Mouse (Mus musculus): ENCODE data around the gene Sdad1. TPM values are rescaled to one million over a fixed set of nuclear protein-coding genes. Genes with fewer than 3 reads are reported as not detected.

Sdad1 gene
- polyA plus RNA-seq, 1 experiment from 2014 or later = 49.1 TPM

DNA sequence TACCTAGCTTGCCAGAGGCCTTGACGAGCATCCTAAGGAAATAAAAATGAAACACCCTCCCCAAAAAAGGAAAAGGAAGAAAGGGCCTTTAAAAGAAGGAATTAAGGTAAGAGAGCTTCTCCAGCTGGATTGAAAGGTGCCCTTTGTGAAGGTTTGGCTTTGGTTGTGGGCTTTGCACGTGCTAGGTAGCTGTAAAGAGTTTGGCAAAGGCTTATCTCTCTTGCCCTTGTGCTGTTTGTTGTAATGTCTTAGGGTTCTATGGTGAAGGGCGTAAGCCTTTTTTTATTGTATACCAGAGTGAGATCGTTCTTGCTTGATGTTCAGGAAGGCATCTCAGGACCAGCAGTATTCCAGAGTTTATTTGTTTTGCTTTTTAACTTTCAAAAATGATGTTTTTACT lies 30.3 kb upstream of the Sdad1 start:
- Histone ChIP-seq H3K4me1 (replicated peaks; ENCODE audit: control insufficient read depth, insufficient read depth, low read length) (no peaks in the 10 kb centered on the region), H3K36me3 (ENCODE audit: control insufficient read depth, insufficient read depth, low read length) (no peaks in the 10 kb centered on the region), H3K9me3 (ENCODE audit: control insufficient read depth, low read length) (no peaks in the 10 kb centered on the region), H3K9ac (ENCODE audit: low read depth, low read length) (no peak overlapping the region), H3K4me2 (replicated peaks; ENCODE audit: low read depth, low read length) (no peak overlapping the region), H3K4me3 (ENCODE audit: low read depth, low read length) (no peak overlapping the region), H3K27ac (ENCODE audit: low read depth, low read length) (no peak overlapping the region), H3K27me3 (ENCODE audit: control insufficient read depth, insufficient read depth, low read length) (no peaks in the 10 kb centered on the region)
- ATAC-seq (ENCODE audit: low FRiP score) (no peak), DNase-seq (ENCODE audit: low spot score) (no peak)
- 77% methylated on average over 4 of the region's 4 CpGs for WGBS

DNA sequence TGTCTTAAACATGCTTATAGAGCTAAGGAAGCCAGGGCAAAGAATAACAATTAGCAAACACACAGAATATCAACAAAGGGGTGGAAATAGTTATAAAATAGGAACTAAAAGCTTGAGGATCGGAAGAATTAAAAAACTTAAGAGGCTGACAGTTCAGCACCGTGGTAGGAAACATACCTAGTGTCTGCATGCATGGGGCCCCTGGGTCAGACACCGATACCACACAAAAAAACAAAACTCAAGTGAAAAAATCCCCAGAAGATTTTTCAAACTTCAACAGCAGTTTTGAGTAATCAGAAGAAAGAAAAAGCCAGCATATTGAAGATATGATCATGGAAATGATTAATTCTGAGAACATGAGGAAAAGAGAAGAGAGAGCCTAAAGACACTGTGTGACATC lies 26.5 kb upstream of the Sdad1 start:
- H3K9me3 ChIP-seq (ENCODE audit: control insufficient read depth, low read length) = no peaks in the 10 kb centered on the region
- H3K27me3 ChIP-seq (ENCODE audit: control insufficient read depth, insufficient read depth, low read length) = no peaks in the 10 kb centered on the region
- H3K36me3 ChIP-seq (ENCODE audit: control insufficient read depth, insufficient read depth, low read length) = no peaks in the 10 kb centered on the region
- H3K4me3 ChIP-seq (ENCODE audit: low read depth, low read length) = no peak overlapping the region
- DNase-seq (ENCODE audit: low spot score) (no peak), ATAC-seq (ENCODE audit: low FRiP score) (no peak)
- WGBS = 86% methylated on average over 3 of the region's 3 CpGs
- no peaks in the 10 kb centered on the region for H3K4me1 ChIP-seq (replicated peaks; ENCODE audit: control insufficient read depth, insufficient read depth, low read length)
- no peak overlapping the region for H3K27ac ChIP-seq (ENCODE audit: low read depth, low read length)
- H3K4me2 ChIP-seq (replicated peaks; ENCODE audit: low read depth, low read length) = no peak overlapping the region
- H3K9ac ChIP-seq (ENCODE audit: low read depth, low read length) = no peak overlapping the region

DNA sequence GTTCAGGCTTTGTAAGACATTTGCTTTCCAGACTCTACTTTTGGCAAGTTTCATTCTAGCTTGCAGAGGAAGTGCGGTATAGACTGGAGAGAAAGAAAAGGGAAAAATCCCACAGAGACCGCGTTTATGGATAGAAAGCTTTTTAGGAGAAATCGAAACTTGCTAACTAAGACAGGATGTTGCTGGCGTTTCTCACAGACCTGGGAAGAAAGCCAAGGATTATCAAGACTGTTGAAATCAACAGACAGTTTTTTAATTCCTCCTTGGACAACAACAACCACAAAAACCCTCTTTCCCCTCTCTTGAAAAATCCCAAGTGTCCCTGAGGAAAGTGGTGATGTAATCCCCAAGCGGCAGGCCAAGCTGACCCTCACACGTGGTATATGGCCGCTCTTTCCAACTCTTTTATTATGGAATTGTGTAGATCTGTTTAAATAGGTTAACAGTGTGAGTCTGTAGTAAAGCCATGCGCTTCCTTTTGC lies 22.1 kb upstream of the Sdad1 start:
- Histone ChIP-seq H3K9me3 (ENCODE audit: control insufficient read depth, low read length) (no peaks in the 10 kb centered on the region), H3K4me3 (ENCODE audit: low read depth, low read length) (no peak overlapping the region), H3K36me3 (ENCODE audit: control insufficient read depth, insufficient read depth, low read length) (no peaks in the 10 kb centered on the region), H3K27ac (ENCODE audit: low read depth, low read length) (no peak overlapping the region), H3K4me1 (replicated peaks; ENCODE audit: control insufficient read depth, insufficient read depth, low read length) (no peaks in the 10 kb centered on the region), H3K27me3 (ENCODE audit: control insufficient read depth, insufficient read depth, low read length) (no peaks in the 10 kb centered on the region), H3K4me2 (replicated peaks; ENCODE audit: low read depth, low read length) (no peak overlapping the region), H3K9ac (ENCODE audit: low read depth, low read length) (no peak overlapping the region)
- DNase-seq (ENCODE audit: low spot score) = no peak
- WGBS = 84% methylated on average over 9 of the region's 9 CpGs
- no peak for ATAC-seq (ENCODE audit: low FRiP score)

DNA sequence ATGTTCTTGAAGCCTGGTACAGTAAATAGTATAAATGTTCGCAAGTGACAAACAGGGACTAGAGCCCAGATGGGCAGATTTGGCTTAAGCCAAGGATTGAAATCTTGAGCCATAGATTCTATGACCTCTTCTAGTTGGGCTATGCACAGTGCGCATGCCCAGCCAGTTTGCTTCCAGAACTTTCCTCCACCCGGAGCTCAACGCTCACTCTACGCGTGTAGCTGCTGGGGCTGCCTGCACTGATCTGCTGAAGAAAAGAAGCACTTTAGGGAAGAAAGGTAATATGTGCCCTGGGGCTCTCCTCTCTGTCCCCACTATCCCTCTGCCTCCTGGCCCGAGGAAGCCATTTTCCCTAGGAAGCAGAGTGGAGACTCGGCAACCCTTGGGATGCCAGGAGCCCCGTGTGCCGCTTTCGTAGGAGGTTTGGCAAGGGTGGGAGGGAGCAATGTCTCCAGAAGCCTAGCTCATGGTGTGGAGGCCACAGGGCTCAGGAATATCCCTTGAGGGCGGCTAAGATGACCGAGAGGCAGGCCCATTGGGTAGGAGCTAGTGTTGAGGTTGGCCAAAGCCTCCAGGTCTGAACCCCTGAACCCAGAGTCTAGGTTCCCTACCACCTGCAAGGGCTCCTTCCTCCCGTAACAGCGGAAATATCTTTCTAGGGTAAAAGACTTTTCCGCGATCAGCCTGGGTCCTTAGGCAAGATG lies 21.5 kb upstream of the Sdad1 start, which contains the start of gene Art3:
TSS of gene Art3 (plus strand) at position 193 of the 704 bp plus-strand sequence.
- no peak within 1 kb of the TSS for H3K4me3 ChIP-seq (ENCODE audit: low read depth, low read length)
- no peaks in the 10 kb centered on the region for H3K27me3 ChIP-seq (ENCODE audit: control insufficient read depth, insufficient read depth, low read length)
- WGBS = 93% methylated on average over 17 of the region's 17 CpGs
- ATAC-seq (ENCODE audit: low FRiP score) (no peak), DNase-seq (ENCODE audit: low spot score) (no peak)
- H3K9me3 ChIP-seq (ENCODE audit: control insufficient read depth, low read length) = no peaks in the 10 kb centered on the region
- no peak within 1 kb of the TSS for H3K27ac ChIP-seq (ENCODE audit: low read depth, low read length)
- H3K4me2 ChIP-seq (replicated peaks; ENCODE audit: low read depth, low read length) = no peak within 1 kb of the TSS
- H3K4me1 ChIP-seq (replicated peaks; ENCODE audit: control insufficient read depth, insufficient read depth, low read length) = no peaks in the 10 kb centered on the region
- H3K36me3 ChIP-seq (ENCODE audit: control insufficient read depth, insufficient read depth, low read length) = no peaks in the 10 kb centered on the region
- no peak within 1 kb of the TSS for H3K9ac ChIP-seq (ENCODE audit: low read depth, low read length)

DNA sequence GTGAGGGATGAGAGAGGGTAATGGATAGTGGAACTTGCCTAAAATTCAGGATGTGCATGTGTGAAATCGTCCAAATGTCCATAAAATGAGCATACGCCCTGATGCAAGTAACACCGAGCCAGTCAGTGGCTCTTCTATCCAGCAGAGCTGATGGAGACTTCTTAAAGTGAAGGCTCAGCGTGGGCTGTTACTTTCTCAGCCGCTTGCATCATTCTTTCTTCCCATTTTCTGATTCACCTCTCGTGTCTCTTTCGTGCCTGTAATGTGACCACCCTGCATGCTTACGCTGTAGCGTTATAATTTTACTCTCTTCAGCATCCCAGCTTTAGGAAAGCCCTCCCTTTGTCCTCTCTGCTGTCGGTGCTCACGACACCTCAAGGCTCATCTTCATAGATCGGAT lies 20.8 kb upstream of the Sdad1 start:
- no peak for ATAC-seq (ENCODE audit: low FRiP score)
- 88% methylated on average over 12 of the region's 12 CpGs for WGBS

DNA sequence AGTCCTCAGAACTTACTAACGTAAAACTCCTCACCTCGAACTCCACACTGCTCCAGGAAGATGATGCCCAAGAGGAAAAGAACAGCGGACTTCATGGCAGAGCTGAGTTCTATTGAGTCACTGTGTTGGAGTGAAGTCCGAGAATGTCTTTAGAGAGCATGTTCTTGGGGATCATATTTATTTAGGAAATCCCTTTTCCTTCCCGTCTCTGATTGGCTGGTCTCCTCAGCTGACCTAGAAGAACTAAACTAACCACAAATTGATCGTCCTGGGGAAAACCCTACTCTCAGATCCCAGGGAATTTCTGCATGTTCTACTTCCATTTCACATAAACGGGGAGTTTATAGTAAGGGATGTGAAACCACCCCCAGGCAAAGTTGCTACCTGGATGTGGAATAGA lies 17.6 kb upstream of the Sdad1 start, which contains the start of gene Cxcl9:
TSS of gene Cxcl9 (minus strand) at position 151 of the 400 bp plus-strand sequence.
- DNase-seq (ENCODE audit: low spot score) (no peak), ATAC-seq (ENCODE audit: low FRiP score) (no peak)
- Histone ChIP-seq H3K27me3 (ENCODE audit: control insufficient read depth, insufficient read depth, low read length) (no peaks in the 10 kb centered on the region), H3K36me3 (ENCODE audit: control insufficient read depth, insufficient read depth, low read length) (no peaks in the 10 kb centered on the region), H3K4me3 (ENCODE audit: low read depth, low read length) (no peak within 1 kb of the TSS), H3K4me2 (replicated peaks; ENCODE audit: low read depth, low read length) (no peak within 1 kb of the TSS), H3K4me1 (replicated peaks; ENCODE audit: control insufficient read depth, insufficient read depth, low read length) (no peaks in the 10 kb centered on the region), H3K9ac (ENCODE audit: low read depth, low read length) (no peak within 1 kb of the TSS), H3K9me3 (ENCODE audit: control insufficient read depth, low read length) (no peaks in the 10 kb centered on the region), H3K27ac (ENCODE audit: low read depth, low read length) (no peak within 1 kb of the TSS)
- WGBS = 88% methylated on average over 7 of the region's 7 CpGs

More for the DNA sequence above, 20.8 kb upstream of the Sdad1 start:
- Histone ChIP-seq H3K4me2 (replicated peaks; ENCODE audit: low read depth, low read length) (no peak overlapping the region), H3K9ac (ENCODE audit: low read depth, low read length) (no peak overlapping the region), H3K36me3 (ENCODE audit: control insufficient read depth, insufficient read depth, low read length) (no peaks in the 10 kb centered on the region), H3K4me3 (ENCODE audit: low read depth, low read length) (no peak overlapping the region), H3K27me3 (ENCODE audit: control insufficient read depth, insufficient read depth, low read length) (no peaks in the 10 kb centered on the region), H3K27ac (ENCODE audit: low read depth, low read length) (no peak overlapping the region), H3K9me3 (ENCODE audit: control insufficient read depth, low read length) (no peaks in the 10 kb centered on the region), H3K4me1 (replicated peaks; ENCODE audit: control insufficient read depth, insufficient read depth, low read length) (no peaks in the 10 kb centered on the region)
- no peak for DNase-seq (ENCODE audit: low spot score)

DNA sequence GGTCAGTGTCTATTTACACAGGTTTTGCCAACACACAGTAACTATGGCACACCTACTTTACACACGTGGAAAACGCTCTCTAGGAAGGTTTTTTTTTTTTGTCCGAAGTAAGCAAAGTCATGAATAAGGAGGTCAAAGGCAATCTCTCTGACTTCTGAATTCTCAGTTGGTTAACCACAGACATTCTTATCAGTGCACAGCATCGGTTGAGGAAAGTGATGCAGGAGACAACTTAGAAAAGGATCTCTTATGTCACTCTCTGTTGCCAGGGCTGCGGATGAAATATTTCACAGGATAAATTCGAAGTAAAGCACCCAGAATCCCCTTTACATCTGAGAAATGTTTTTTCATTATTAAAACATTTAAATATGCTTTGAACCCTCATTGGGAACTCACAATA lies 17.1 kb upstream of the Sdad1 start:
- H3K4me3 ChIP-seq (ENCODE audit: low read depth, low read length) = no peak overlapping the region
- H3K9ac ChIP-seq (ENCODE audit: low read depth, low read length) = no peak overlapping the region
- no peaks in the 10 kb centered on the region for H3K27me3 ChIP-seq (ENCODE audit: control insufficient read depth, insufficient read depth, low read length)
- H3K9me3 ChIP-seq (ENCODE audit: control insufficient read depth, low read length) = no peaks in the 10 kb centered on the region
- ATAC-seq (ENCODE audit: low FRiP score) = no peak
- H3K4me1 ChIP-seq (replicated peaks; ENCODE audit: control insufficient read depth, insufficient read depth, low read length) = no peaks in the 10 kb centered on the region
- H3K4me2 ChIP-seq (replicated peaks; ENCODE audit: low read depth, low read length) = no peak overlapping the region
- H3K27ac ChIP-seq (ENCODE audit: low read depth, low read length) = no peak overlapping the region
- no peaks in the 10 kb centered on the region for H3K36me3 ChIP-seq (ENCODE audit: control insufficient read depth, insufficient read depth, low read length)
- DNase-seq (ENCODE audit: low spot score) = no peak
- WGBS = 85% methylated on average over 6 of the region's 6 CpGs

DNA sequence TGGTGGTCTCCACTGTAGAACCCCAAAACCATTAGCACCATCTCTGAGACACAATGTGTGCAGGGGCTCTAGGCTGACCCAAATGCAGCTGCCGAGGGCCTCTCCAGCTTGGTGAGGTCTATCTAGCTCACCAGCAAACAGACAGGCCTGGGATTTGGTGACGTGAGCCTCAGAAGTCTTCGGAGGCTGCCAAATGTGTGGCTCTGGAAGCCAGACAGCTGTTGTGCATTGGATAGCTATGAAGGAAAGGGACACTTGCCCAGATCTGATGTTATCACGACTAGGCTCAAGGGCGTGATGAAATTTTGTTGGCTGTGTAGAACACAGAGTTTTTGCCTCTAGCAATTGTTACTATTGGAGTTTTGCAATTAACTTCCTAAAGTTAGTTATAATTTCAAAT lies 13.0 kb upstream of the Sdad1 start:
- no peak for ATAC-seq (ENCODE audit: low FRiP score)
- Histone ChIP-seq H3K4me2 (replicated peaks; ENCODE audit: low read depth, low read length) (no peak overlapping the region), H3K9me3 (ENCODE audit: control insufficient read depth, low read length) (no peaks in the 10 kb centered on the region), H3K27ac (ENCODE audit: low read depth, low read length) (no peak overlapping the region), H3K27me3 (ENCODE audit: control insufficient read depth, insufficient read depth, low read length) (no peaks in the 10 kb centered on the region), H3K9ac (ENCODE audit: low read depth, low read length) (no peak overlapping the region), H3K36me3 (ENCODE audit: control insufficient read depth, insufficient read depth, low read length) (no peaks in the 10 kb centered on the region), H3K4me1 (replicated peaks; ENCODE audit: control insufficient read depth, insufficient read depth, low read length) (no peaks in the 10 kb centered on the region), H3K4me3 (ENCODE audit: low read depth, low read length) (no peak overlapping the region)
- 90% methylated on average over 5 of the region's 5 CpGs for WGBS
- DNase-seq (ENCODE audit: low spot score) = no peak

DNA sequence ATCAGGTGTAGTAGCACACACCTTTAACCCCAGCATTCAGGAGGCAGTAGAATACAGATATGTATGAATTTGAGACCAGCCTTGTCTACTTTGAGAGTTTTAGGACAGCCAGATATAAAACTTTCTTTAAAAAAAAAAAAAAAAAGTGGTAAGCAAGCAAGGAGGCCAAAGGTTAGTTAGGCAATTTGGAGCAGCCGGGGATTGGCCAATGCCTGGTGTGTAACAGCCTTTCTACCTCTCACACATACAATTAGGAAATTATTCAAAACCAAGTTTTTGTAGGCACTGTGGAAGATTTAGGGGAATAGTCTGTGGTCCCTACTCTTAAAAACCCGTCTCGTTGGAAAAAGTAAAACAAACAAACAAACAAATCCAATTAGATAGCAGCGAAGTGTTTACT lies 12.3 kb upstream of the Sdad1 start:
- DNase-seq (ENCODE audit: low spot score) = no peak
- WGBS = 87% methylated on average over 4 of the region's 4 CpGs
- no peak overlapping the region for H3K9ac ChIP-seq (ENCODE audit: low read depth, low read length)
- no peaks in the 10 kb centered on the region for H3K27me3 ChIP-seq (ENCODE audit: control insufficient read depth, insufficient read depth, low read length)
- H3K4me3 ChIP-seq (ENCODE audit: low read depth, low read length) = no peak overlapping the region
- no peak overlapping the region for H3K4me2 ChIP-seq (replicated peaks; ENCODE audit: low read depth, low read length)
- H3K36me3 ChIP-seq (ENCODE audit: control insufficient read depth, insufficient read depth, low read length) = no peaks in the 10 kb centered on the region
- H3K27ac ChIP-seq (ENCODE audit: low read depth, low read length) = no peak overlapping the region
- no peaks in the 10 kb centered on the region for H3K9me3 ChIP-seq (ENCODE audit: control insufficient read depth, low read length)
- no peaks in the 10 kb centered on the region for H3K4me1 ChIP-seq (replicated peaks; ENCODE audit: control insufficient read depth, insufficient read depth, low read length)
- ATAC-seq (ENCODE audit: low FRiP score) = no peak
